Mouse (Mus musculus) liver, embryonic 13.5 days (tissue): Measurements from ENCODE around the gene Reln. TPM values are rescaled to one million over a fixed set of nuclear protein-coding genes. Genes with fewer than 3 reads are reported as not detected.

Source experiments
- ATAC-seq: fragments of 200-750 bp; cut with Nextera tagmentation; 2 replicates; pipeline ENCODE4 v1.8.0; 2017; ENCODE audit warnings: low read depth, mild to moderate bottlenecking, moderate number of reproducible peaks, moderate library complexity
- DNase-seq: peaks from one replicate; pipeline ENCODE4 v3.0.0; 2022
- H3K27ac ChIP-seq: fragments of 300-500 bp; sonication (generic); 2 replicates; pipeline ENCODE4 v1.5.1; 2015; ENCODE audit warnings: moderate library complexity, mild to moderate bottlenecking, inconsistent platforms
- H3K27me3 ChIP-seq: fragments of 300-500 bp; sonication (generic); 2 replicates; pipeline ENCODE4 v1.6.1; 2015; ENCODE audit warnings: mild to moderate bottlenecking, inconsistent platforms
- H3K36me3 ChIP-seq: fragments of 300-500 bp; sonication (generic); 2 replicates; pipeline ENCODE4 v1.6.1; 2015; ENCODE audit warnings: mild to moderate bottlenecking, inconsistent platforms
- H3K4me1 ChIP-seq: fragments of 300-500 bp; sonication (generic); replicated peaks from 2 replicates; pipeline ENCODE4 v1.6.1; 2015; ENCODE audit warnings: inconsistent platforms
- H3K4me2 ChIP-seq: fragments of 300-500 bp; sonication (generic); 2 replicates; pipeline ENCODE4 v1.6.1; 2015; ENCODE audit warnings: inconsistent platforms, mild to moderate bottlenecking, moderate library complexity
- H3K4me3 ChIP-seq: fragments of 300-500 bp; sonication (generic); replicated peaks from 2 replicates; pipeline ENCODE4 v1.5.1; 2015; ENCODE audit warnings: mild to moderate bottlenecking, inconsistent platforms
- H3K9ac ChIP-seq: fragments of 300-500 bp; sonication (generic); 2 replicates; pipeline ENCODE4 v1.6.1; 2015; ENCODE audit warnings: mild to moderate bottlenecking, inconsistent platforms
- H3K9me3 ChIP-seq: fragments of 300-500 bp; sonication (generic); replicated peaks from 2 replicates; pipeline ENCODE4 v1.6.1; 2016; ENCODE audit warnings: inconsistent platforms
- WGBS: fragments of 180-500 bp; shearing (Covaris S2); methylation state at CpG from one replicate; pipeline ENCODE4 v1.1.7; 2015; ENCODE audit not compliant: insufficient replicate concordance; 5-methylcytosine and 5-hydroxymethylcytosine counted together
- polyA plus RNA-seq: library from polyadenylated mRNA; unstranded; fragments of >200 nt; fragmentation: Nextera tagmentation; extraction: Ambion mirVana; gene quantifications from 2 replicates; pipeline ENCODE4 v1.2.1, GENCODE M21; 2015

Reln gene
- polyA plus RNA-seq, 1 experiment from 2014 or later = 22.5 TPM

DNA sequence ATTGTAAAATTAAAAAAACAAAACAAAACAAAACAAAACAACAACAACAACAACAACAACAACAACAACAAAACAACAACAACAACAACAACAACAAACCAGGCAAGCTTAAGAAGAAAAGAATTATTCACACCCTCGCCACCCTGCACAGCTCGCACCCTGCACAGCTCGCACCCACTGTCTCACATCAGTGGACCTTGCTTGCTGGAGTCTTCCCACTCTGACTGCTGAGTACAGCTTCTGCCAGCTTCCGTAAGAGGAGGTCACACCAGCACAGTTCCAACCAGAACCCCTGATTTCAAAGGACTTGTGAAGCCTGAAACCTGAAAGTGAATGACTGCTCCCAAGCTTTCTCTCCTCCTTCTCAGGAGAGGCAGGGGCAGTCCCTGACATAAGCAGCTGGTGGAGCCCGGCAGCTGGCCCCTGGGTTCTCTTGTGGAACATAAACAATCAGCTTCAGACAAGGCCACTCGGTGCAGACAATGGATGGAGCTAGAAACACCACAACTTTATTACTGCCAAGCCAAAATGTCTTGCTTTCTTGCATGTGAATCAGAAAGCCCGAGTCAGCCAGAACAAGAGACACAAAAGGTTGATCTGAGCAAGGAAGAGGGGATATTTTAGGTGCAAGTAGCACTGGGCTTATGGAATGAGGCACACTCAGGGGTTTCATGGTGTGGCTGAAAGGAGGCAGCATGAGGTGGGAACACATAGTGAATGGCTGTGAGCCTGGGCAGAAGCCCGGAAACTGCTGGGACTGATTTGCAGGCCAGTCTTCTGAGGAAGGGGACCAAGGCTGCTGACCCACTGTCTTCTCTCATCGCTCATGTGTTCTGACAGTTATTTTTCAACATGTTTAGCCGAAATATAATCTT, 180.2 kb downstream of the Reln start:
- 52% methylated on average over 10 of the region's 10 CpGs for WGBS
- no peak for ATAC-seq
- Histone ChIP-seq H3K9ac (no peak overlapping the region), H3K27me3 (no peaks in the 10 kb centered on the region), H3K36me3 (no peaks in the 10 kb centered on the region), H3K9me3 (no peaks in the 10 kb centered on the region), H3K4me1 (no peaks in the 10 kb centered on the region), H3K27ac (no peak overlapping the region), H3K4me2 (no peak overlapping the region), H3K4me3 (no peak overlapping the region)
- DNase-seq = no peak

DNA sequence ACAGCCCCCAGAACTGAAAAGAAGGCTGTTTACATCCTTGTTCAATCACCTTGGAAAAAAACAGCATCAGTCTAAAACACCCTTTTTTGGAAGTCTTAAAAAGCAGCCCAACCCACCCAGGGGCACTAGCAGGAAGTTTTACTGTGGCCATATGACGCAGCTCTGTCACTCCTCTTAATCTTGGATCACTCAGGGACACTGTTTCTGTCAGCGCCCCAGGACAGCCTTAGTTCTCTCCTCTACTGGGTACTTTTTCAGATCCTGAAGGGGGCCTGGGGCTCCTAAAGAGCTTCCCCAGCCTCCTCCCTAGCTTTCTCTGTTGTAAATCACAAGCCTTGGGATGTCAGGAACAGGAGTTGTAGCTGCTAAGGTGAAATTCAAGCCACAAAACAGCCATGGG, 183.6 kb downstream of the Reln start:
- Histone ChIP-seq H3K36me3 (no peaks in the 10 kb centered on the region), H3K9ac (no peak overlapping the region), H3K4me1 (no peaks in the 10 kb centered on the region), H3K4me3 (no peak overlapping the region), H3K27ac (no peak overlapping the region), H3K9me3 (no peaks in the 10 kb centered on the region), H3K4me2 (no peak overlapping the region), H3K27me3 (no peaks in the 10 kb centered on the region)
- 48% methylated on average over 2 of the region's 2 CpGs for WGBS
- ATAC-seq = no peak
- no peak for DNase-seq

DNA sequence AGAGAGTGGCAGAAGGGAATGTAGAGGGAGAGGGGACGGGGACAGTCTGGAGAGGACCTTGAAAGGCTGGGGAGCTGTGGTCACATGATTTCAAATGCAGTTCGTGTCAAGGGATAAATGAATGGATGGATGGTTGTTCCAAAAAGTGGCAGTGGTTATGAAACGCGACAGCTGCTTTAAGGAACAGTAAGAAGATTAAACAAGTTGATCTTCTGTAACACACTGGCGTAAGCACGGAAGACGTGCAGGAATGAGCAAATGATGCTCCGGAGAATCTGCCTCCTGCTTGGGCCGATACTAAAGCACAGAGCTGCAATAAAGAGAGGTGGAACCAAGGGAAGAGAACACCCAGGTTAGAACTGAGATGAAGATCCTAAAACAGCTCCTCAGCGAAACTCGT, 185.7 kb downstream of the Reln start:
- WGBS = 66% methylated on average over 11 of the region's 11 CpGs
- Histone ChIP-seq H3K9me3 (no peaks in the 10 kb centered on the region), H3K4me2 (no peak overlapping the region), H3K4me1 (no peaks in the 10 kb centered on the region), H3K27ac (no peak overlapping the region), H3K9ac (no peak overlapping the region), H3K36me3 (no peaks in the 10 kb centered on the region), H3K27me3 (no peaks in the 10 kb centered on the region), H3K4me3 (no peak overlapping the region)
- no peak for DNase-seq
- ATAC-seq = no peak

DNA sequence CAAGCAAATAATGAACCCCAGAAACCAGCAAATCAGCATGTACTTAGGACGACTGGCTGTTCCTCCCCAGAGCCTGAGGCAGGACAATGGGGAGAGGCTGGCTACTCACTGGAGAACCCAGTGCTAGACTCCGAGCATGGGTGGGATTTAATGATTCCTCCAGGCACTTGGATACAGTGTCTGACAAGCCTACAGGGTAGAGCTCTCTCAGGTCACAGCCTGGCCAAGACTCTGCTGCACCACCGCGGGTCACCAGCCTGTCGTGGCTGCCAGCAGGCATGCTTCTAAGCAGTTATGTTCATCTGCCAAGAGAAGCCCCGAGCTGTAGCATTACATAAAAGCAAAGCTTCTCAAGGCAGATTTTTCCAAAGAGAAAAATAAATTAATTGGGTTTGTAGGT, 190.9 kb downstream of the Reln start:
- Histone ChIP-seq H3K4me1 (no peaks in the 10 kb centered on the region), H3K27me3 (no peaks in the 10 kb centered on the region), H3K27ac (no peak overlapping the region), H3K4me2 (no peak overlapping the region), H3K9ac (no peak overlapping the region), H3K4me3 (no peak overlapping the region), H3K9me3 (no peaks in the 10 kb centered on the region), H3K36me3 (0 out of 2 replicates have a peak, but pooled peaks cover 7% of the 10 kb centered on the region)
- DNase-seq (no peak), ATAC-seq (no peak)
- WGBS = 69% methylated on average over 6 of the region's 6 CpGs

DNA sequence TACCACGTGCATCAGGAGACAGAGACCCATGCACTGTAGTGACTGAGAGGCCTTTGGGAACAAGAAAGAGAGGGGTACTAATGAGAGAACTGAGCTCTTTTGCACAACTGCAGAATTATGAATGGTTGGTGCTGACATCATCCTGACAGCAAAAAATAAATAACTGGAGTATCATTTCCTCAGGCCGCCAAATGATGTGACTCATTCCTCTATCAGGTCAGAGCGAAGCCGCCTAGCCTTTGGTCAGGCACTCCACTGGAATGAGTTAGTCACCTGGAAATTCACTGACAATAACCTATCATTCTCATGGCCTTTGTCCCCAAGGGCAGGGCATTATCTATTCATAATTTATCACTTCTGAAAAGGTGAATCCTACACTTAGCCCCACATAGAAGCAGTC, 202.7 kb downstream of the Reln start:
- Histone ChIP-seq H3K4me3 (no peak overlapping the region), H3K27ac (no peak overlapping the region), H3K4me2 (no peak overlapping the region), H3K9me3 (no peaks in the 10 kb centered on the region), H3K9ac (no peak overlapping the region), H3K4me1 (no peaks in the 10 kb centered on the region), H3K27me3 (no peaks in the 10 kb centered on the region), H3K36me3 (no peaks in the 10 kb centered on the region)
- no peak for DNase-seq
- 71% methylated on average over 4 of the region's 4 CpGs for WGBS
- ATAC-seq = no peak

DNA sequence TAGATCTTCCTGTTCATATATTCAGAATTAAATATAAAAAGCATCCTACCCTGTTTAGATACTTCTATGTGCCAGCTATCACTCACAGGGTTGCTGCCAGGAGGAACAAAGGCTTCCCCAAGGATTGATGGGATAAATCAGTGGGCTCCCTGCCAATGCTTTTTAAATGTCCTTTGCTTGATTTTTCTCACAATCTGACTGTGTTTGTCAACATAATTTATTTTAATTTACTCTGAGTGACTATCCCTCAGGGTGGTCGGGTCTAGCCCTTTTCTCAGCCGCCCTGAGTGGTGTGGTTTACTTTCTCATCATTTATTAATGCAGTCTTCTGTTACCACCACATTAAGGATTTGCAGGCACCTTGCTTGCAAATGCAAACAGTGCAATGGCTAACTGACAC, 205.5 kb downstream of the Reln start:
- Histone ChIP-seq H3K4me3 (no peak overlapping the region), H3K4me2 (no peak overlapping the region), H3K27me3 (no peaks in the 10 kb centered on the region), H3K4me1 (0 out of 2 replicates have a peak, but pooled peaks cover 3% of the 10 kb centered on the region), H3K36me3 (no peaks in the 10 kb centered on the region), H3K9ac (no peak overlapping the region), H3K27ac (no peak overlapping the region), H3K9me3 (no peaks in the 10 kb centered on the region)
- DNase-seq = no peak
- 52% methylated on average over 2 of the region's 2 CpGs for WGBS
- no peak for ATAC-seq

DNA sequence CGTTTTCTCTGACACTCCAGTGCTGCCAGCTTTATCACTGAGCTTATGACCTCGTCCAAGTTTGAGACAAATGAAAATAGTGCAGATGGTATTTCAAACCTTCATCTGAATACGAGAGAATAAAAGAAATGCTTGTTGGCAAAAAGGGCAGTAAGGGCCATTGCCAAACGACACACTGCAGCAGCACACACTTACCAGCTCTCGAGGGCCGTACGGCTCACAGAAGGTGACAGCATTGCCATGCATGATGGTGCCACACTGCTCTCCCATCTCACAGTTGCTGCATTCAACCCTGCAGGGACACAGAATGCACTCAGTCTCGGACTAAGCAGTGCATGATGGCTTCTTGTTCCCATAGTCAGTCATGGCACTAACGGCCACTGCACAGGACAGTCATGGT, 210.1 kb downstream of the Reln start:
- Histone ChIP-seq H3K4me1 (0 out of 2 replicates have a peak, but pooled peaks cover 3% of the 10 kb centered on the region), H3K4me2 (no peak overlapping the region), H3K9ac (no peak overlapping the region), H3K36me3 (no peaks in the 10 kb centered on the region), H3K9me3 (no peaks in the 10 kb centered on the region), H3K27ac (no peak overlapping the region), H3K4me3 (no peak overlapping the region), H3K27me3 (no peaks in the 10 kb centered on the region)
- ATAC-seq = no peak
- 65% methylated on average over 9 of the region's 9 CpGs for WGBS
- DNase-seq = no peak

DNA sequence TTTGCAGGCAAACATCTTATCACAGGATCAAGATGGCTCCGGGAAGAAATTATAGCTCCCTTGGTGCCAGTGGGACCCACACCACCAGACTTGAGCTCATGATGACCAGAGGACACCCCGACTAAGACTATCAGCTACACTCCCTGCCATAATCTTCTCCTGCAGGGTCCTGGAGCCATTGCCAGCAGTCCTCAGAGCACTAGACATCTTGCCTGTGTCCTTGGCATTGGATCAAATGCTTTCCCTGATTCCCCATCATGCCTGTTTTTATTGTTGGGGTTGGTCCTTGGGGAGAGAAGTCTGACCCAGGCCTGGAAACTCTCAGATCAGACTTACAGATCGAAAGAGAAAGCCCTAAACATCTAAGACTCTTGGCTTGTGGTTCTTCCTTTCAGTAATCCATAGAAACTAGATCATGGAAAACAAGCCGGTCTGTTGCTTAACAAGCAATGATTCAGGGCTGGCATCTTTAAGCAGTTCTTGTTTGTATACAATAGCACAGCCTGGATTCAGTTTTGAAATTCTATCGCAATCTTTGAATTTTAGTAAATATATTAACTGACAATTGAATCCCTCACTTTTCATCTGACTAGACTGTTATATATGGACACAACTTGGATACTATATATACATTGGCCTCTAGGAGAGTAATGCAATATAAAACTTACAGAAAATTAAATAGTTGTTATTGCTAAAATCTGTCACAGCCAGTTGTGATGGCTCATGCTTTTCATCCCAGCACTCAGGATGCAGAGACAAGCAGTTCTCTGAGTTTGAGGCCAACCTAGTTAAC, 212.6 kb downstream of the Reln start:
- Histone ChIP-seq H3K9me3 (no peaks in the 10 kb centered on the region), H3K4me3 (no peak overlapping the region), H3K9ac (no peak overlapping the region), H3K36me3 (no peaks in the 10 kb centered on the region), H3K27ac (no peak overlapping the region), H3K27me3 (no peaks in the 10 kb centered on the region), H3K4me2 (no peak overlapping the region), H3K4me1 (0 out of 2 replicates have a peak, but pooled peaks cover 3% of the 10 kb centered on the region)
- ATAC-seq (no peak), DNase-seq (no peak)
- 64% methylated on average over 5 of the region's 5 CpGs for WGBS

DNA sequence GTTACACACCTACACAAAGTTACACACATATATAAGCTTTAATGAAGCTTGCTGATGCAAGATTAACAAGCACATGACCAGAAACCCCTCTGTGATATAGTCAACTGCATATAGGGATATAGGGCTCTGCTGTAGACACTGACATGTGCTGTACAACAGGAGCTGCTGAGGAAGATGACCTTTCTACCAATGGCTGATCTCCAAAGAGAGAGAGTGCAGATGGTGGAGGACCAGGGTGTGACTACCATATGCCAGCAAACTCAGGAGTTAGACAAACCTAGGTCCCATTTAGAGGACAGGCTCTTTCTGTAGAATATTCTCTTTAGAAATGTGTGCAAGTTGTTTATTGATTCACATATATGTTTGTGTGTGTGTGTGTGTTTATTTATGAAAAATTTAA, 216.9 kb downstream of the Reln start:
- Histone ChIP-seq H3K4me1 (no peaks in the 10 kb centered on the region), H3K36me3 (no peaks in the 10 kb centered on the region), H3K27ac (no peak overlapping the region), H3K27me3 (no peaks in the 10 kb centered on the region), H3K4me3 (no peak overlapping the region), H3K9ac (no peak overlapping the region), H3K9me3 (no peaks in the 10 kb centered on the region), H3K4me2 (no peak overlapping the region)
- DNase-seq = no peak
- ATAC-seq = no peak

DNA sequence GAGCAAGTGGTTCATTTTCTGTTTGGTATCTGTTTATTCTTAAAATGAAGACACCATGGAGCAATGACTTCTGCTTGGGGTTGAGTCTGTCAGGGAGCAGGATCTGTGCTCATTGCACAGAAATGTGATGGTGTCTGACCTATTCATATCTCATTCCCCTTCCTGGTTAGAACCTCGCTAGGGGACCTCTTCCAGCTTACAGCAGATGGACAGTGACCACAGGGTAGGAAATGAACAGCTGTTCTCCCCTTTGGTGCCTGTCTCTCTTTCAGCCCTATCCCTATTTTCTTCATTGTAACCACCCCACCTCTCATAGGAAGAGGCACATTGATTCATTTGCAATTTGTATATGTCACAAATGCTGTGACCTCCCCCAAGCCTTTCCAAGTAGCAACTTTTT, 225.2 kb downstream of the Reln start:
- no peak overlapping the region for H3K9ac ChIP-seq
- no peaks in the 10 kb centered on the region for H3K9me3 ChIP-seq
- no peak overlapping the region for H3K4me2 ChIP-seq
- no peak overlapping the region for H3K27ac ChIP-seq
- no peak overlapping the region for H3K4me3 ChIP-seq
- no peak for DNase-seq
- 19% methylated on average over 1 of the region's 1 CpGs for WGBS
- no peaks in the 10 kb centered on the region for H3K36me3 ChIP-seq
- ATAC-seq = no peak
- H3K4me1 ChIP-seq = no peaks in the 10 kb centered on the region
- H3K27me3 ChIP-seq = no peaks in the 10 kb centered on the region

DNA sequence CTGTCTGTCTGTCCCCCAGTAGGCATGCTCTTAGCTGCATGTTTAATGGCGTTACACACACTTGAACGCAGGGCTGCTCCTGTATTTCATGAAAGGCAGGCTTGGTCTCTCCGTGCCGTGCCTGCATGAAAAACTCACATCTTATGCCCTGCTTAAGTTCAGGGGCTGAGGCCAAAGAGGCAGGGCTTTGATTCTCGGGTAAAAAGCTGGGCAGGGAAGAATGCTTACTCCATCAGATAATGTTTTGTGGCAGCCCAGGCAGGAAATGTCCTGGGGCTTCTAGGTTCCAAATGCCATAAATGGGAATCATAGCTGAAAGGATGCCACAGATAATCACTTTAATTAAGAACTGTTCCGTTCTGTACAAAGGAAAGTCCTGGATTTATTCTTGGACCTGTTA, 226.0 kb downstream of the Reln start:
- Histone ChIP-seq H3K27ac (no peak overlapping the region), H3K9ac (no peak overlapping the region), H3K4me2 (no peak overlapping the region), H3K4me1 (no peaks in the 10 kb centered on the region), H3K36me3 (no peaks in the 10 kb centered on the region), H3K4me3 (no peak overlapping the region), H3K27me3 (no peaks in the 10 kb centered on the region), H3K9me3 (no peaks in the 10 kb centered on the region)
- DNase-seq (no peak), ATAC-seq (no peak)
- 49% methylated on average over 6 of the region's 6 CpGs for WGBS
